Mouse (Mus musculus) forebrain, embryonic 12.5 days (tissue): ENCODE measurements around the gene Hes1. TPM values are rescaled to one million over a fixed set of nuclear protein-coding genes. Genes with fewer than 3 reads are reported as not detected.
A peak's percentile ranks its signal among the peaks of the same experiment; 100 is the strongest.
"Not testable (repeated sequence)": the region's sequence is repeated elsewhere in the genome, so short reads cannot be mapped to it uniquely, and the experiment has no call there.

Source experiments
- ATAC-seq: fragments of 200-750 bp; cut with Nextera tagmentation; 2 replicates; pipeline ENCODE4 v1.8.0; 2017; ENCODE audit warnings: moderate TSS enrichment; ENCODE audit not compliant: low FRiP score
- H3K27ac ChIP-seq: fragments of 300-500 bp; sonication (generic); 2 replicates; pipeline ENCODE4 v1.5.1; 2016; ENCODE audit warnings: mild to moderate bottlenecking
- H3K27me3 ChIP-seq: fragments of 300-500 bp; sonication (generic); 2 replicates; pipeline ENCODE4 v1.6.1; 2016; ENCODE audit warnings: mild to moderate bottlenecking
- H3K36me3 ChIP-seq: fragments of 300-500 bp; sonication (generic); replicated peaks from 2 replicates; pipeline ENCODE4 v1.6.1; 2016; ENCODE audit warnings: mild to moderate bottlenecking
- H3K4me1 ChIP-seq: fragments of 300-500 bp; sonication (generic); 2 replicates; pipeline ENCODE4 v1.6.1; 2016
- H3K4me2 ChIP-seq: fragments of 300-500 bp; sonication (generic); 2 replicates; pipeline ENCODE4 v1.6.1; 2016; ENCODE audit warnings: mild to moderate bottlenecking, moderate library complexity
- H3K4me3 ChIP-seq: fragments of 300-500 bp; sonication (generic); replicated peaks from 2 replicates; pipeline ENCODE4 v1.5.1; 2016; ENCODE audit warnings: mild to moderate bottlenecking
- H3K9ac ChIP-seq: fragments of 300-500 bp; sonication (generic); 2 replicates; pipeline ENCODE4 v1.6.1; 2016; ENCODE audit warnings: mild to moderate bottlenecking
- H3K9me3 ChIP-seq: fragments of 300-500 bp; sonication (generic); 2 replicates; pipeline ENCODE4 v1.6.1; 2016
- WGBS: fragments of 180-500 bp; shearing (Covaris S2); methylation state at CpG from one replicate; pipeline ENCODE4 v1.1.7; 2016; 5-methylcytosine and 5-hydroxymethylcytosine counted together
- polyA plus RNA-seq: library from polyadenylated mRNA; unstranded; fragments of >200 nt; fragmentation: Nextera tagmentation; extraction: Ambion mirVana; gene quantifications from 2 replicates; pipeline ENCODE4 v1.2.1, GENCODE M21; 2016

The Hes1 gene
- polyA plus RNA-seq, 1 experiment from 2014 or later = 62.6 TPM

DNA sequence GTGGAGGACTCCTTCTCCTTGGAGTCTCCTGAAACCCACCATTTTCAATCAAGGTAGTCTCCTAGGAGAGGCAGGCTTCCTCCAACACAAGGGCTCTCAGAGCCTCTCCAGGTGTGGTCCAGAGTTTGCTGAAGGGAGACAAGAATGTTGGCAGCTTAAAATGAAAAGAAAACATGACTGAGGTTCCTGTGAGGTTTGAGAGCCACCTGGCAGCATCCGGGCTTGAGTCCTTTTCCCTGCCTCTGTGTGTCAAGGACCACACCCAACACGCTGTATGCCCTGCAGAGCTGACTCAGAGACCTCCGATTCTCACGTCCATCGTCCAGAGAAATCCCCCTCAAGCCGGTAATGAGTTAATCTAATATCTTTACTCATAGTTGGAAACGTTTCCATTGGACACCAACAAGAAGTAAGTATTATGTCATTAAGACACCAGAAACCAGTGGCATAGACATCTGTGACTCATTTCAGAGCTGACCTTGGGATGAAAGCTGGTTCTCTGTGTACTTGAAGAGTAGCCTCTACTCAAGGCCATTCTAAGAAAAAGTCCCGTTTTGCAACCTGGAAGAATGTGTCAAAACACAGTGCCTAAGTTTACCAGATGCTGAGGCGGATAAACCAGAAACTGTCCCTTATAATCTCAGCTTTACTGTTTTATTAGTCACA, 26.1 kb downstream of the Hes1 start:
- 88% methylated on average over 9 of the region's 9 CpGs for WGBS
- no peaks in the 10 kb centered on the region for H3K9me3 ChIP-seq
- H3K27ac ChIP-seq = no peak overlapping the region
- H3K4me2 ChIP-seq = no peak overlapping the region
- no peak for ATAC-seq
- H3K4me1 ChIP-seq = no peaks in the 10 kb centered on the region
- H3K9ac ChIP-seq = no peak overlapping the region; the same call in 1 of the 2 replicates
- no peak overlapping the region for H3K4me3 ChIP-seq
- peaks cover 21% of the 10 kb centered on the region for H3K27me3 ChIP-seq
- no peaks in the 10 kb centered on the region for H3K36me3 ChIP-seq

DNA sequence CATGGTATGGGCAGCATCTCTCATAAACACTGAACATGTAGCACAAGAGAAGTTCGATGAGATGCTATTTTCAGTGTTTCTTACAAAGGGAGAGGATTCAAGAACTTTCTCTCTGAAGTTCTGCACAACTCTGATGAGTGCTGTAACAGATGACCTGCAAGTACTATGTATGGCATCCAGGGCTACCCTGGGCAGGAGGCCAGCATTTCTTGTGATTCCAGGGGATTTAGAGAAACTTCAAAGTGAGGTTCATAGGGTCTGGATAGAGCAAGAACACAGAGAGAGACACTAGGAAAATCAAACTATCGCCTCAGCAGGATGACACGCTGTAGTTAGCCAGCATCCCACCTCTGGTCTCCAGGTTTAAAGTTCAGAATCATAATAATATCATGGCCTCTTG, 31.9 kb downstream of the Hes1 start:
- Histone ChIP-seq H3K4me2 (no peak overlapping the region), H3K36me3 (no peaks in the 10 kb centered on the region), H3K27me3 (peaks cover 32% of the 10 kb centered on the region), H3K4me1 (no peaks in the 10 kb centered on the region; the same call in 1 of the 2 replicates), H3K27ac (no peak overlapping the region), H3K9ac (no peak overlapping the region), H3K9me3 (no peaks in the 10 kb centered on the region), H3K4me3 (no peak overlapping the region)
- ATAC-seq = no peak
- WGBS = 80% methylated on average over 3 of the region's 3 CpGs

GRCm38 (mm10) chr16:30096475-30096874, 32.3 kb downstream of the Hes1 start:
- Histone ChIP-seq H3K4me1 (no peaks in the 10 kb centered on the region; the same call in 1 of the 2 replicates), H3K36me3 (no peaks in the 10 kb centered on the region), H3K9ac (no peak overlapping the region), H3K27ac (no peak overlapping the region), H3K4me2 (no peak overlapping the region), H3K4me3 (no peak overlapping the region), H3K27me3 (peaks cover 32% of the 10 kb centered on the region), H3K9me3 (no peaks in the 10 kb centered on the region)
- ATAC-seq = no peak
- WGBS = 57% methylated on average over 7 of the region's 7 CpGs

DNA sequence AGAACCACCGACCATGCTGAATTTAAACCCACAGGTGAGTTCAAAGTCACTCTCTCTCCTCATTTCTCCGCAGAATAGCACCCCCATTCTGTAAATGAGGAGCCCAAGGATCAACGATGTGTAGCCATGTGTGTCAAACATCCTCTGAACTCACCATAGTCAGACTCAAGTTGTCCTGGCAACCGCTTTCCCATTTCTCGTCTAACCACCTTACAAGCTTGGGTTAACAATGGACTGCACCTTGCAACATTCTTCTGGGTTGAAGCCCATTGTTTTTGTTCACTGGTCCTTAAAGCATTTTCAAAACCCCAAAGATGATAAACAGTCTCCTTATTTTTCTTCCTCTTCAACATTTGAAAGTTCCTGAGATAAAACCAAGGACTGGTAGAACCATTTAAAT, 34.9 kb downstream of the Hes1 start:
- Histone ChIP-seq H3K27me3 (peaks cover 27% of the 10 kb centered on the region), H3K27ac (no peak overlapping the region)

GRCm38 (mm10) chr16:30102149-30102915, 38.1 kb downstream of the Hes1 start:
- no peak overlapping the region for H3K4me2 ChIP-seq
- WGBS = 29% methylated on average over 10 of the region's 10 CpGs
- no peak overlapping the region for H3K4me3 ChIP-seq
- no peak for ATAC-seq
- no peaks in the 10 kb centered on the region for H3K36me3 ChIP-seq
- no peak overlapping the region for H3K27ac ChIP-seq
- no peaks in the 10 kb centered on the region for H3K9me3 ChIP-seq
- peaks cover 44% of the 10 kb centered on the region for H3K27me3 ChIP-seq
- H3K9ac ChIP-seq = no peak overlapping the region
- H3K4me1 ChIP-seq = peaks cover 14% of the 10 kb centered on the region

More for the DNA sequence above, 34.9 kb downstream of the Hes1 start:
- no peak for ATAC-seq
- WGBS = 51% methylated on average over 5 of the region's 5 CpGs
- no peak overlapping the region for H3K4me3 ChIP-seq
- H3K9ac ChIP-seq = no peak overlapping the region
- H3K4me2 ChIP-seq = no peak overlapping the region
- no peaks in the 10 kb centered on the region for H3K9me3 ChIP-seq
- no peaks in the 10 kb centered on the region for H3K36me3 ChIP-seq
- H3K4me1 ChIP-seq = peaks cover 14% of the 10 kb centered on the region

GRCm38 (mm10) chr16:30102982-30103381, 38.8 kb downstream of the Hes1 start:
- Histone ChIP-seq H3K36me3 (no peaks in the 10 kb centered on the region), H3K4me2 (peak overlapping the region; percentile 8; the same call in 1 of the 2 replicates), H3K4me3 (no peak overlapping the region), H3K9ac (no peak overlapping the region), H3K4me1 (peaks cover 14% of the 10 kb centered on the region), H3K27me3 (peaks cover 46% of the 10 kb centered on the region), H3K27ac (peak overlapping the region; percentile 50; the same call in 1 of the 2 replicates), H3K9me3 (no peaks in the 10 kb centered on the region)
- peak; percentile 44; the same call in 1 of the 2 replicates for ATAC-seq
- WGBS = 6% methylated on average over 3 of the region's 3 CpGs

- Histone ChIP-seq H3K9ac (no peak overlapping the region), H3K36me3 (no peaks in the 10 kb centered on the region), H3K27me3 (peaks cover 46% of the 10 kb centered on the region), H3K9me3 (no peaks in the 10 kb centered on the region), H3K4me3 (no peak overlapping the region), H3K4me2 (no peak overlapping the region), H3K4me1 (peaks cover 14% of the 10 kb centered on the region), H3K27ac (no peak overlapping the region)
- WGBS = 62% methylated on average over 6 of the region's 6 CpGs
- ATAC-seq = no peak
These were observed 39.3 kb downstream of the Hes1 start for GRCm38 (mm10) chr16:30103495-30103894.

DNA sequence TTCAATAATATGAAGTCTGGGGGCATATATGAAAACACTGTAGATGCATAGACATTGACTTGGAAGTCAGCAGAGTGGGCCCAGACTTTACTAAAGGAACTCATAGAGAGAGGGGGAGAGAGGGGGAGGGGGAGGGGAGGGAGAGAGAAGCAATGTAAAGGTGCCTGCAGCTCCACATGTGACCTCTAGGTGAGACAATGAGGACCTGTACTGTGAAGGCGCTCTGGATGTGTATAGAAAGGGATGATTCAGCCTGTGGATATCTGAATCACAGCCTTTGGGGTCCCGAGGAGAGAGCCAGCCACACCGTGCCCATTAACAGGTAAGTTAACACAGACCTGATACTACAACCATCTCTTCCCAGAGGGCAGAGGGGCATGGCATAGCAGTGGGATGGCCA, 40.2 kb downstream of the Hes1 start:
- no peak overlapping the region for H3K4me2 ChIP-seq
- H3K4me3 ChIP-seq = no peak overlapping the region
- H3K27me3 ChIP-seq = peaks cover 46% of the 10 kb centered on the region
- peaks cover 14% of the 10 kb centered on the region for H3K4me1 ChIP-seq
- 78% methylated on average over 3 of the region's 3 CpGs for WGBS
- H3K36me3 ChIP-seq = no peaks in the 10 kb centered on the region
- H3K27ac ChIP-seq = no peak overlapping the region
- no peak for ATAC-seq
- H3K9ac ChIP-seq = no peak overlapping the region
- no peaks in the 10 kb centered on the region for H3K9me3 ChIP-seq

DNA sequence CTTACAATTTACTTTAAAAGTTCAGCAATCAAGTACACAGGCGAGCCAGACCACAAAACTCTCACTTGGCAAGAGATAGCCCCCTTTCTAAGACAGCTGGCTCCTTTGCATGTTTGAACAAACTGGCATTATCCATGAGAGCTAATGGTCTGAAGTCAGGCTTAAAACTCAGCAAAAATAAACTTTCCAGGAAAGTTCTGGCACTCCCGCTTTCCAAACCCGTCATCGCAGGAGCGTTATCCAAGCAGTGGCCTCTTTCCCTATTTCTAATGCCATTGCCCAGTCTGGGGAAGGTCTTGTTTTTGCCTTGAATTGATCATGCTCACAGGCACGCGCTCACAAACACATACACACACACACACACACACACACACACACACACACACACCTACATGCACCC, 41.3 kb downstream of the Hes1 start:
- WGBS = 94% methylated on average over 7 of the region's 7 CpGs
- Histone ChIP-seq H3K4me1 (peaks cover 14% of the 10 kb centered on the region), H3K27me3 (peaks cover 39% of the 10 kb centered on the region)

DNA sequence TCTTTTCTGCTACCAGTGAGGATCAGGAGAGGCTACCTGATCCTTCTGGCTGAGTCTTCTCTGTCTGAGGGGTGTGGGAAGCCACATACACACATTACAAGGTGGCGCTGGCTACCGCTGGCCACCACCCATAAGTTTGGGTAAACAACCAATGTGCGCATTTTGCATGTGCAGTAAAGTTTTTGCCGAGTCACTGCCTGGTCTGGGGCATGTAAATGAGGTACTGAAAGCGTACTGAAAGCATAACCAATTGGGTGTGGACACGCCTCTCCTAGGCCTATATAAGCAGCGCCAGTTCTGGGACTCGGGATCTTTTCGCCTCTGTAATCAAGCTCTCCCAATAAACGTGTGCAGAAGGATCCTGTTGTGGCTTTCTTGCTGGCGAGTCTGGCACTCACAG, 44.0 kb downstream of the Hes1 start:
- not testable (repeated sequence) for H3K9ac ChIP-seq, H3K36me3 ChIP-seq, H3K27ac ChIP-seq, H3K4me3 ChIP-seq, H3K9me3 ChIP-seq, H3K4me1 ChIP-seq, H3K4me2 ChIP-seq, ATAC-seq
- peaks cover 32% of the 10 kb centered on the region for H3K27me3 ChIP-seq
- WGBS = 89% methylated on average over 11 of the region's 11 CpGs

More for the DNA sequence above, 41.3 kb downstream of the Hes1 start:
- Histone ChIP-seq H3K9me3 (peaks cover 8% of the 10 kb centered on the region), H3K27ac (no peak overlapping the region), H3K4me2 (no peak overlapping the region), H3K36me3 (no peaks in the 10 kb centered on the region), H3K4me3 (no peak overlapping the region), H3K9ac (no peak overlapping the region)
- ATAC-seq = no peak

DNA sequence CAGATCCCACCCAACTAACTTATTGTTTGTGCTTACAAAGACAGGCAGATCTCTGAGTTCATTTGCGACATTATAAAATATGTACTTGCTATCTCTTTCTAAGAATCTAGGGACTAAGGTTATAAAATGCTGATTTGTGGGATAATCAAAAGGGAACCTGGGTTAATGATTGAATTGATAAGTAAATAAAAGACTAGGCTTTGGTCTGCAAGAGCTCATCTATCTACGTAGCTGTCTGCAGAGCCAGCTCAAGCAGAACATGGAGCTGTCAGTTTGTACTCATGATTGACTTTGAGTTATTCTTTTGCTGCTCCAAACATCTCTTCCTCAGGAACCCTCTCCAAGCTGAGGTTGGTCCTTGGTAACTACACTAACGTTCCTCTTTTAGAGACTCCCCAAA, 46.3 kb downstream of the Hes1 start:
- WGBS = 94% methylated on average over 3 of the region's 3 CpGs
- H3K27ac ChIP-seq = no peak overlapping the region
- no peak overlapping the region for H3K4me3 ChIP-seq
- no peak overlapping the region for H3K9ac ChIP-seq
- no peak overlapping the region for H3K4me2 ChIP-seq
- peaks cover 45% of the 10 kb centered on the region for H3K27me3 ChIP-seq
- no peaks in the 10 kb centered on the region for H3K36me3 ChIP-seq
- H3K4me1 ChIP-seq = no peaks in the 10 kb centered on the region
- peaks cover 8% of the 10 kb centered on the region for H3K9me3 ChIP-seq
- ATAC-seq = no peak

- H3K4me3 ChIP-seq = no peak overlapping the region
- H3K4me1 ChIP-seq = no peaks in the 10 kb centered on the region
- H3K9me3 ChIP-seq = peaks cover 8% of the 10 kb centered on the region
- H3K9ac ChIP-seq = no peak overlapping the region
- H3K36me3 ChIP-seq = no peaks in the 10 kb centered on the region
- no peak for ATAC-seq
- H3K27me3 ChIP-seq = peaks cover 46% of the 10 kb centered on the region
- no peak overlapping the region for H3K27ac ChIP-seq
- no peak overlapping the region for H3K4me2 ChIP-seq
These were observed 46.9 kb downstream of the Hes1 start for GRCm38 (mm10) chr16:30111069-30111468.

DNA sequence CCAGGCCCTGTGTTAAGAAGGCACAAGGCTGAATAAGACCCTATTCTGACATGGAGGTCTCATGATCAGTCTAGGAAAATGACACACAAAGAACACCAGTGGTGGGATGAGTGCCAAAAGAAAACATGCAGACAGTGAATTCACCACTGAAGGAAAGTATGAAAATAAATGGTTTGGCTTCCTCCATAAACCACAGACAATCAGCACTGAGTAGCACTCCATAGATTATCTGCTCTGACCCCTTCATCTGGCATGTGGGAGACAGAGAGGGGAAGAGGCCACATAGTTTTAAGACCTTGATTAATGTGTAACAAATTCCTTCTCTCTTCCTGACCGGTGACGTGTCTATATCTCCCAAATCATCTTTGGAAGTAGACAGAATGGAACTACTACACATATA, 47.4 kb downstream of the Hes1 start:
- WGBS = 92% methylated on average over 2 of the region's 2 CpGs

More for the DNA sequence above, 47.4 kb downstream of the Hes1 start:
- H3K9ac ChIP-seq = no peak overlapping the region
- no peaks in the 10 kb centered on the region for H3K4me1 ChIP-seq
- H3K4me3 ChIP-seq = no peak overlapping the region
- no peaks in the 10 kb centered on the region for H3K36me3 ChIP-seq
- peaks cover 8% of the 10 kb centered on the region for H3K9me3 ChIP-seq
- no peak for ATAC-seq
- no peak overlapping the region for H3K4me2 ChIP-seq
- no peak overlapping the region for H3K27ac ChIP-seq
- H3K27me3 ChIP-seq = peaks cover 42% of the 10 kb centered on the region
